Mouse (Mus musculus): ENCODE results near the gene Cnksr3. TPM values are rescaled to one million over a fixed set of nuclear protein-coding genes. Genes with fewer than 3 reads are reported as not detected.
A peak's percentile ranks its signal among the peaks of the same experiment; 100 is the strongest.

The Cnksr3 gene
- 11.1 and 13.6 TPM in 2 replicates for polyA plus RNA-seq (2014; fragmentation: Nextera tagmentation; extraction: Ambion mirVana)

DNA sequence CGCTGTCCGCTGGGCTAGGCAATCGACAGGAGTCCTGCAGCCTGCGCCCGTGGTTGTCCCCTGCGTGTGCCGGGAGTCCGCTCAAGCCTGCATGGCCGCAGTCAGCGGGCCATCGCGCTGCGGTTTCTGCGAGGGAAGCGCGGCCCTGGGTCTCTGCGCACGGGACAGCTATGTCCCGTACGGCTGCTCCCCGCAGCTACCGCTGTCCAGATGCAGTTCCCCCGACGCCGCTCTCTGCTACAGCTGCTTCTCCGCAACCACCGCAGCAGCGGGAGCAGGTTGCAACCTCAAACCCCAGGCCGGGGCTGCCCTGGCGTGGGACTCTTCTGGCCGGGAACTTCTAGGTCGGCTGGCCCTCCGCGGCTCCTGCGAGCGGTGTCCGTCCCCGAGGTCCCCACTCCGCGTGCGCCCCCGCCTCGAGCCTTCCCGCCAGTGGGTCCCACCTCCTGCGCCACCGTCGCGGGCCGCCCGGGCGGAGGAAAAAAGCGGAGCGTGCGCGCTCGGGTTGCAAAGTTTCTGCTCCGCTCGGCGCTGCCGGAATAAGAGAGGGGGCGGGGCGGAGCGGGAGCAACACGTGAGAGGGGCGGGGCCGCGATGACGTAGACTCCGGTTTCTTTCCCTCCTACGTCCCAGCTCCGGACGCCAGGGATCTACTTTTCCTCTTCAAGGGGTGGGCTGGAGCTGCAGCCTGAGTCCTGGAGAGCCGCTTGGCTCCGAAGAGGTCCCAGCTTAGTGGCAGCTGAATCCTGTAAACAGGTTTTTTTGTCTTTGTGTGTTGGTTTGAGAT, at the start of gene Cnksr3:
TSS of gene Cnksr3 (minus strand) at position 542 of the 787 bp plus-strand sequence.
- ATAC-seq (ENCODE audit: insufficient number of reproducible peaks, insufficient read depth, low FRiP score, low read depth), result peak; percentile 89
- Histone ChIP-seq H3K4me1 (ENCODE audit: control insufficient read depth, insufficient read depth, low read length) (peaks cover 28% of the 10 kb centered on the region), H3K9ac (replicated peaks; ENCODE audit: low read depth, low read length) (peak within 1 kb of the TSS; percentile 75), H3K4me2 (replicated peaks; ENCODE audit: low read depth, low read length) (peak within 1 kb of the TSS; percentile 84), H3K9me3 (ENCODE audit: control insufficient read depth, low read depth, low read length) (no peaks in the 10 kb centered on the region), H3K36me3 (ENCODE audit: control insufficient read depth, insufficient read depth, low read length) (no peaks in the 10 kb centered on the region), H3K27ac (ENCODE audit: low read length) (peak within 1 kb of the TSS; percentile 95), H3K27me3 (ENCODE audit: control insufficient read depth, insufficient read depth, low read length) (no peaks in the 10 kb centered on the region), H3K4me3 (ENCODE audit: low read depth, low read length) (peak within 1 kb of the TSS; percentile 74)
- WGBS, result under 1% methylated on average over 71 of the region's 74 CpGs

DNA sequence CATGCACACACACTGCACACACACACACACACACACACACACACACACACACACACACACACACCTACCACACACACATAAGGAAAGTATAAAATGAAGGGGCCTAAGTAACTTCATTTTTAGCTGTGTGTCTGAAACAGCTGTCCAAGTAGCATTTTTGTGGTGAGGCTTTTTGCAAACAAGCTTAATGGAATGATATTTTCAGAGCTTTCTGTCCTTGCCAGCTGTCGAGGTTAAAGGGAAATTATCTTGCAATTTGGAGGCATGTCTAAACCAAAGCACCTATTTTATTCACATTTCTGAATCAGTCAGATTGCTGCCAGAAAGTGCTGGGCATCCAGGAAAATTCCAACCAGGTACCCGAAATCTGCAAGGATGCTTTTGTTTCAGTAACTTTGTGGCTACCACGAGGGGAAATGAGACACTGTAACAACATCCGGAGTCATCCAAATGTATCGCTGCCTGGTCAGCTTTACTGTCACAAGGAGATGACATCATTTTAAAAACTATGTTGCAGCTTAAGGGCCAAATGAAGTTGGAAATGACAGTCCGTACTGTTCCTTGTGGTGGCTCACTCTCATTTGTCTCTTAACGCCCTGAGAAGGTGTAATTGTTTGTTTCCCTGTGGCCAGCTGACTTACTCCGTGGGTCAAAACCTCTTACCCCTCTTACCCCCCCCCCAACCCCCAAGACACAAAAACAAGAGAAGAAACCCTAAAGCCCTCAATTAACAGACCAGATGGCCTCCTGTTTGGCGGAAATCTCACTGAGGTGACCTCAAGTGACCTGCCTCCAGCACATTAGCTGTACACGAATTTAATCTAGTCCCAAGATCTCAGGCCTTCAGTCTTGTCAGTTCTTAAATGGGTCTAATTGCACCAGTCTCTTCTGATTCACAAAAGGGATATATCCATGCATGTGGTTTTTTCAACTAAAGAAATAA, 48.4 kb upstream of the Cnksr3 start:
- 42% methylated on average over 10 of the region's 10 CpGs for WGBS
- no peaks in the 10 kb centered on the region for H3K9me3 ChIP-seq (ENCODE audit: control insufficient read depth, low read depth, low read length)
- ATAC-seq (ENCODE audit: insufficient number of reproducible peaks, insufficient read depth, low FRiP score, low read depth), result no peak; the same call in 1 of the 2 replicates
- no peak overlapping the region for H3K4me2 ChIP-seq (replicated peaks; ENCODE audit: low read depth, low read length)
- H3K4me3 ChIP-seq (ENCODE audit: low read depth, low read length), result no peak overlapping the region
- H3K9ac ChIP-seq (replicated peaks; ENCODE audit: low read depth, low read length), result no peak overlapping the region
- no peak overlapping the region for H3K27ac ChIP-seq (ENCODE audit: low read length)
- H3K36me3 ChIP-seq (ENCODE audit: control insufficient read depth, insufficient read depth, low read length), result no peaks in the 10 kb centered on the region
- no peaks in the 10 kb centered on the region for H3K27me3 ChIP-seq (ENCODE audit: control insufficient read depth, insufficient read depth, low read length)
- no peaks in the 10 kb centered on the region for H3K4me1 ChIP-seq (ENCODE audit: control insufficient read depth, insufficient read depth, low read length)

DNA sequence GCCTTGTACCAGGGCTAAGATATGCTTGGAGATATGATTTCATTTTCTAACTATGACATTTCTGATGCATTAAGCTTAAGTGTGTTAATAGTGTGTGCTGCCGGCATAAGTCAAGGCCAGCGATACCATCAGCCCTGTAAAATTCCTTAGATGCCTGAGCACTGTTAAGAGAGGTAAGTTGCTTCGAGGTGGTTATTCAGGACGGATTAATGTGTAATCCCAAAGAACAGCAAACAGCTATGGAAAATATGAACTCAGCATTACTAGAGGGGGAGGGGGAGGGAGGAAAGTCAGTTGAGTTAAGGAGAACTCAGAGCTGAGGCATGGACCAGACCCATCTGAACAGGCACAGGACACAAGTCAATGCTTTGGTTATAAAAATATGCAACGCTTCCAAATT, 46.6 kb upstream of the Cnksr3 start:
- H3K4me3 ChIP-seq (ENCODE audit: low read depth, low read length), result no peak overlapping the region

DNA sequence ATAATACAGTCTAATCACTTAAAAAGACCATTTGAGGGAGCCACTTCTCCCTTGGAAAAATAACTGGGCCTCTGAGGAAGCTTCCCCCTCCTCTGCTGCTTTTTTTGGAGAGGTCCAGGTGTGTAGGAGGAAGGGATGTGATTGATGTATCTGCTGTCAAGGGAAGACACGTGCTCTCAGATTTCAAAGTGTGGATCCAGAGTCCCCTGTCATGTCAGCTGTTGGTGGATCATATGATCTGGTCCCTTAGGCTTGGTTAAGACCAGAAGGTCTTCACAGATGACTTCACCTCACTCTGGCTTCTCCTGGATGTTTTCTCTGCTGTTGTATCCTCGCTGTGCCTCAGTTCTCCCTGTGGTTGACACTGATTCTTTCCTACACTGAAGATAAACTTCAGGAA, 38.4 kb upstream of the Cnksr3 start:
- no peaks in the 10 kb centered on the region for H3K9me3 ChIP-seq (ENCODE audit: control insufficient read depth, low read depth, low read length)
- H3K9ac ChIP-seq (replicated peaks; ENCODE audit: low read depth, low read length), result no peak overlapping the region
- H3K4me2 ChIP-seq (replicated peaks; ENCODE audit: low read depth, low read length), result no peak overlapping the region
- no peaks in the 10 kb centered on the region for H3K27me3 ChIP-seq (ENCODE audit: control insufficient read depth, insufficient read depth, low read length)
- no peak for ATAC-seq (ENCODE audit: insufficient number of reproducible peaks, insufficient read depth, low FRiP score, low read depth)
- no peaks in the 10 kb centered on the region for H3K36me3 ChIP-seq (ENCODE audit: control insufficient read depth, insufficient read depth, low read length)
- WGBS, result 70% methylated on average over 2 of the region's 2 CpGs
- H3K4me3 ChIP-seq (ENCODE audit: low read depth, low read length), result no peak overlapping the region
- H3K27ac ChIP-seq (ENCODE audit: low read length), result no peak overlapping the region
- no peaks in the 10 kb centered on the region for H3K4me1 ChIP-seq (ENCODE audit: control insufficient read depth, insufficient read depth, low read length)

More for the DNA sequence above, 46.6 kb upstream of the Cnksr3 start:
- Histone ChIP-seq H3K27me3 (ENCODE audit: control insufficient read depth, insufficient read depth, low read length) (no peaks in the 10 kb centered on the region), H3K27ac (ENCODE audit: low read length) (no peak overlapping the region), H3K36me3 (ENCODE audit: control insufficient read depth, insufficient read depth, low read length) (no peaks in the 10 kb centered on the region), H3K9ac (replicated peaks; ENCODE audit: low read depth, low read length) (no peak overlapping the region), H3K9me3 (ENCODE audit: control insufficient read depth, low read depth, low read length) (no peaks in the 10 kb centered on the region), H3K4me1 (ENCODE audit: control insufficient read depth, insufficient read depth, low read length) (no peaks in the 10 kb centered on the region), H3K4me2 (replicated peaks; ENCODE audit: low read depth, low read length) (no peak overlapping the region)
- no peak for ATAC-seq (ENCODE audit: insufficient number of reproducible peaks, insufficient read depth, low FRiP score, low read depth)
- WGBS, result 58% methylated on average over 5 of the region's 5 CpGs

DNA sequence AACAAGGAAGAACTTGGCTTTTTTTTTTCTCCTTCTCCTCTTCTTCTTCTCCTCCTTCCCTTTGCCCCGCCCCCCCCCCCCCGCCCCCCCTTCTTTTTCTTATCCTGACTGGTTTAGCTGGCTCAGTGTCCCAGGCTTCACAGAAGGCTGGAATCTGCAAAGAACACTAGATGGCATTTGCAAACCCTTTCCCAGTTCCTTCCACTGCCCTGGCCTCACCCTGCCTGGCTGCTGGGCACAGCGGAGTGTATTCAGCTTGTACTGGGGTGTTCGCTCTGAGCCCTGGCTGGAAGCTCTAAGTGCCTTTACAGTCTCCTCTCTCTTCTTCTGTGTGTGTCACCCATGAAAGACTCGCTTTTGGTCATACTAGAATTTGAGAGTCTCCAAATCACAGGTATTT, 22.6 kb upstream of the Cnksr3 start:
- H3K9me3 ChIP-seq (ENCODE audit: control insufficient read depth, low read depth, low read length), result no peaks in the 10 kb centered on the region
- no peak overlapping the region for H3K4me3 ChIP-seq (ENCODE audit: low read depth, low read length)
- ATAC-seq (ENCODE audit: insufficient number of reproducible peaks, insufficient read depth, low FRiP score, low read depth), result no peak
- no peaks in the 10 kb centered on the region for H3K27me3 ChIP-seq (ENCODE audit: control insufficient read depth, insufficient read depth, low read length)
- H3K27ac ChIP-seq (ENCODE audit: low read length), result no peak overlapping the region
- no peak overlapping the region for H3K4me2 ChIP-seq (replicated peaks; ENCODE audit: low read depth, low read length)
- WGBS, result 32% methylated on average over 4 of the region's 5 CpGs
- H3K4me1 ChIP-seq (ENCODE audit: control insufficient read depth, insufficient read depth, low read length), result no peaks in the 10 kb centered on the region
- H3K9ac ChIP-seq (replicated peaks; ENCODE audit: low read depth, low read length), result no peak overlapping the region
- no peaks in the 10 kb centered on the region for H3K36me3 ChIP-seq (ENCODE audit: control insufficient read depth, insufficient read depth, low read length)

DNA sequence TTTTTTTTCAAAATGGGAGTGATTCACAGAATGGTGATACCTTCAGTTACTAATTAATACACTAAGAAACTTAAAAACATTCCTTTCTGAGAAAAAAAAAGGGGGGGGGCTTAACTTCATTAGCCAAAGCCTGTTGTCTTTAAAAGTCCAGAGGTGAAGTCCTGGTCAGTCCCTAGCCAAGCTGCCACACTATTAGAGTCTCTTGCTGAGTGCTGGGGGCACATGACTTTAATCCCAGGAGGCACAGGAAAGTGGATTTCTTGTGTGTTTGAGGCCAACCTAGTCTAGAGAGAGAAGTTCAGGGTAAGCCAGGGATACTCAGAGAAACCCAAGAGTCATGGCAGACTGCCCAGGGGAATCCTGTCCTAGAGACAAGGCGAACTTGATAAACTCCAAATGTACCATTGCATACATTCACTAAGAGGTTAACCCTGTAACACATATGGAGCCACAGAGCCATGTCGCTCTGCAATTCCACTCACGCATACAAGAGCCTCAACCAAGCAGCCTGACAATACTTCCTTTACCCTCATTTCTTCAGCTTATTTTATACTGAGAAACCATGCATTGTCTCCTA, 5.6 kb upstream of the Cnksr3 start:
- 76% methylated on average over 3 of the region's 3 CpGs for WGBS
- H3K9ac ChIP-seq (replicated peaks; ENCODE audit: low read depth, low read length), result no peak overlapping the region

DNA sequence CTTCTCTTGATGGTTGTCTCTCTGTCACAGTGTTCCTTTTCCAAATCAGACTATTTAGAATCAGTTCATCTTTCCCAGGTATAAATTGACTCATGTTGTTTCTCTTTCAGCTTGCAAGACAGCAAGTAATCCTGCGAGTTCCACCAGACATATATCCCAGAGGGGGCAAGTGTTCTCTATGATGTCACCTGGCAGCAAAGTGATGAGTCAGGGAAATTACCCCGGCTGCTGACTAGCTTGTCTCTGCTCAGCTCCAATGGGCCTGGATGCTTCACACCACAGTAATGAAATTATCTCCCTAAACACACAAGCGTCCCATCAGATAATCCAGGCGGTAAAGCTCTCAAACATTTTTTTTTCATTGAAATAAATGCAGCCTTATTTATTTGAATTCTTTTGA, 2.7 kb upstream of the Cnksr3 start:
- no peak for ATAC-seq (ENCODE audit: insufficient number of reproducible peaks, insufficient read depth, low FRiP score, low read depth)
- H3K9me3 ChIP-seq (ENCODE audit: control insufficient read depth, low read depth, low read length), result no peaks in the 10 kb centered on the region
- H3K4me1 ChIP-seq (ENCODE audit: control insufficient read depth, insufficient read depth, low read length), result peaks cover 19% of the 10 kb centered on the region
- no peak overlapping the region for H3K4me3 ChIP-seq (ENCODE audit: low read depth, low read length)
- WGBS, result 75% methylated on average over 4 of the region's 4 CpGs
- no peak overlapping the region for H3K27ac ChIP-seq (ENCODE audit: low read length)
- no peak overlapping the region for H3K4me2 ChIP-seq (replicated peaks; ENCODE audit: low read depth, low read length)
- H3K27me3 ChIP-seq (ENCODE audit: control insufficient read depth, insufficient read depth, low read length), result no peaks in the 10 kb centered on the region
- H3K36me3 ChIP-seq (ENCODE audit: control insufficient read depth, insufficient read depth, low read length), result no peaks in the 10 kb centered on the region
- H3K9ac ChIP-seq (replicated peaks; ENCODE audit: low read depth, low read length), result no peak overlapping the region

More for the DNA sequence above, 5.6 kb upstream of the Cnksr3 start:
- no peak for ATAC-seq (ENCODE audit: insufficient number of reproducible peaks, insufficient read depth, low FRiP score, low read depth)
- Histone ChIP-seq H3K27me3 (ENCODE audit: control insufficient read depth, insufficient read depth, low read length) (no peaks in the 10 kb centered on the region), H3K27ac (ENCODE audit: low read length) (no peak overlapping the region), H3K4me3 (ENCODE audit: low read depth, low read length) (no peak overlapping the region), H3K9me3 (ENCODE audit: control insufficient read depth, low read depth, low read length) (no peaks in the 10 kb centered on the region), H3K36me3 (ENCODE audit: control insufficient read depth, insufficient read depth, low read length) (no peaks in the 10 kb centered on the region), H3K4me1 (ENCODE audit: control insufficient read depth, insufficient read depth, low read length) (peaks cover 12% of the 10 kb centered on the region), H3K4me2 (replicated peaks; ENCODE audit: low read depth, low read length) (no peak overlapping the region)

DNA sequence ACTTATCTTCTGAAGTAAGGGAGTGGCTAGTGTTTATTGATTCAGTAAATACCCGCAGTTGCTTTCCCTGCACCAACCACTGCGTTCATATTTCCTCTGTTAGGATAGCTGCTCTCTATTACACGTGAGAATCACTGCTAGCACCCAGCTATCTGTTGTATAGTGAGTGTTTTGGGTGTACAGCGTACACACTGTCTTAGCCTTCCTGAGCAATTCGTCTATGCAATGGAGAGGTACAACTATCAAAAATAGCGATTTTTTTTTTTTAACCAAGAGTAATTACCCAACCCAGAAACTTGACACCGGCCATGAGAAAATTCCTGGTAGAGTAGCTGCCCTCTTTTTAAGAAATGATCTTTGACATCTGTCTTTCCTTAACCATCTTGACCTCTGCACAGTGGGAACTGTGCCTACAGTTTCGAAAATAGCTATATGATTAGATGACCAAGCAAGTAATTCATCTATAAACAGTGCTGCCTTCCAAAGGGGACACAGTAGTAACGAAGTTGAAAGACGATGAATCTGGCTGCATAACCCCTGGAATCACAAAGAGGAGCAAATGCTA, 1.1 kb upstream of the Cnksr3 start:
- 22% methylated on average over 10 of the region's 10 CpGs for WGBS
- Histone ChIP-seq H3K27ac (ENCODE audit: low read length) (peak overlapping the region; percentile 95), H3K9ac (replicated peaks; ENCODE audit: low read depth, low read length) (no peak overlapping the region), H3K4me3 (ENCODE audit: low read depth, low read length) (peak overlapping the region; percentile 74), H3K4me2 (replicated peaks; ENCODE audit: low read depth, low read length) (peak overlapping the region; percentile 84), H3K4me1 (ENCODE audit: control insufficient read depth, insufficient read depth, low read length) (peaks cover 28% of the 10 kb centered on the region), H3K36me3 (ENCODE audit: control insufficient read depth, insufficient read depth, low read length) (no peaks in the 10 kb centered on the region), H3K9me3 (ENCODE audit: control insufficient read depth, low read depth, low read length) (no peaks in the 10 kb centered on the region), H3K27me3 (ENCODE audit: control insufficient read depth, insufficient read depth, low read length) (no peaks in the 10 kb centered on the region)
- ATAC-seq (ENCODE audit: insufficient number of reproducible peaks, insufficient read depth, low FRiP score, low read depth), result no peak
